Mouse (Mus musculus) CD4-positive, CD25-positive, alpha-beta regulatory T cell, adult 4 months (primary cell): ENCODE measurements at regions not wholly inside any gene's neighbourhood (a gene's known extent, or its start where the extent isn't known, plus 50 kb on each side); places are given as distances from the start of the nearest gene placed in this dataset.

Source experiments
- ATAC-seq: one replicate; pipeline ENCODE4 v1.8.0; 2017

DNA sequence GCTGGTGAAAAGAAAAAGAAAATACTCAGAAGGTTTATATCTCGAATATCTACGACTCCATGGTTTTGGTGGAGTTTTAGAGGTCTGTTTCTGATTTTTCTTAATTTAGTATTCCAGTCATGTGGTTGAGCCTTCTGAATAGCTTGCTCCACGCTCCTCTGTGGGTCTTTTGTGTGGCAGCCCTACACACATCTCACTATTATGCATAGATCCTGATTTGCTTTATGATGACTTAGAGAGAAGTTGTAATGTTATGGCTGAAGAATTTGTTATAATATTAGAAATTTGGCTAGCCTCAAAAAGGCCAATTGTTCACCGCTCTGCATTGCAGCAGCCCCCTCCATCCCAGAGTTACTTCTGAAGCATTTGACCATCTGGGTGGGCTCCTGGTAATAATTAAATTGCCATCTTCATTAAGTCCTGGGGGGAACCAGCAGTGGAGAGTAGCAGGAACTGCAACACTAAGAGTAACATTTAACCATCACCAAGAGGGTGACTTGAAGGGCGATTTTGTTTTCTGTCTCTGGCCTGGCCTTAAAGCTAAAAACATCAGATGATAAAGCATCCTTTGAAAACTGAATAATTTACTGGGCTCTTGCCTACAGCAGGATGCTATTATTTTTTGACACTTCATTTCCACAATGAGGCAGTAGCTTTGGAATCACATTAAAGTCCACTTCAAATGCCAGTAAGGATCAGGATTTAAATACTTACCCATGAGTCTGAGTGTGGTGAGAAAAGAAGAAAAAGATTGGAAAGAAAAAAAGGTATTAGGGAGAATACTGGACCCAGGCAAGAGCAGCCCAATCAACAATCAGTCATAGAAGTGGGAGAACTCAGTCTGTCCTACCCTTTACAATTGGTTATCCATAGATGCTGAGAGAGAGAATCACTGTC, 84.3 kb upstream of the Actbl2 start:
- ATAC-seq: no peak

DNA sequence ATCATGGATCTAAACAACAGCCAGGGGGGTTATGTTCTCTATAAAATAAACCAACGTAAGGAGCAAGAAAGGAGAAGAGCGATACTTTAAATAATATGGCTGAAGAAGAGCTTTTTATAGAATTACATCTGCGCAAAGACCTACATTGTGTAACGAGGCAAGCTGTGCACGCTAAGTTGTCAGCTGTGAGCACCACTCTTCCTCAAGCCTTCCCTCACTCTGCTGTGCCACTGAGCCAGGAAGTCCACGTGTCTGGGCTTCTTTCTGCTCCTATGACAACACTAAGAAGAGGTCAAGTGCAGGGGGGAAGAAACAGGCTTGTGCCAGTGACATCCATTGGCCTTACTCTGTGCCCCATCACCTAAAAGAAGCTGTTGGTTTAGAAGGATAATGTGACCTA, 75.6 kb upstream of the Actbl2 start:
- no peak for ATAC-seq

DNA sequence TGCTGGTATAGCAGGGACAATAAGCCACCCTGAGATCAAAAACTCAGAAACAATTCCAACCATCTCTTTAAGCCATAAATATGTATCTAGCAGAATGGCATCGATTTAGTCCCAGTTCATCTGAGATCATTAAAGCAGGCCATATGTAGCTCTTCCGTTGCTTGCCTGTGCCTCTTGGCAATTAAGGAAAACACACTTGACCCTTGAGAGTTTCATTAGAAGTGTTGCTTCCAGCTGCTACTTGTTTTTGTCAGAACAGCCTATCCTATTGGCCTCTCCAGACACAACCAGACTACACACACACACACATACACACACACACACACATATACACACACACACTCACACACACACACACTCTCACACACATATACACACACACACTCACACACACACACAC, 71.5 kb upstream of the Actbl2 start:
- no peak for ATAC-seq

DNA sequence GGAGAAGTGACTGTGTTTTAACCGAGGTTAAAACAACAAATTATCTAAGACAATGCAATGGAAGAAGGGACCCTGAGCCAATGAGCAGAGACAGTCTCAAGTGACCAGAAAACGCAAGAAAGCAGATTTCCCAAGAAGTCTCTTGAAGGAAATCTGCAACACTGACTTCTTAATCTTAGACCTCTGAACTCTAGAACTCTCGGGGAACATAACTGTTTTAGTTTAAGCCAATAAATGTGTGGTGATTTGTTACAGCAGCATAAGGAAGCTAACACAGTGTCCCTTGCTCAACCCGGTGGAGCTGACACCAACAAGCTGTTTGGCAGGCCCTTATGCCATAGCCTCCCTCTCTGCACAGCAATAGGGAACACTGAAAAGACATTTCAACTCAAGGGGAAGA, 69.0 kb upstream of the Actbl2 start:
- no peak for ATAC-seq

DNA sequence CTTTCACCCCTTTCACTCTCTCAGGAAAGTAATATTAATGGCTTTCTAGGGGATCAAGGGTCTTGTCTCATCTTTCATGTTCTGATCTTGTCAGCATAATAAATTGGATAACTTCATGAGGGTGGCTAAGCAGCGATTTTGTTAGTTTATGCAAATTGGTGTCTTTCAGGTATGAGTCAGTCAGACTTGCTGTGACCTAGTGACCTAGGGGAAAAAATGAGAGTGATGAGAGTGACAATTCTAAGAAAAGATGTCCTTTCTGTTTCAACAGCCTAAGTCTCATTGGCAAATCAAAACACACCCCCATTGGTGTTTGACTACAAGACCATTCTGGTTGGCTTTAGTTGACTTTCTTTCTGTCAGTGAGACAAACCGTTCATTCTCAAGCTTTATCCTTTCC, 68.0 kb upstream of the Actbl2 start:
- ATAC-seq: no peak

DNA sequence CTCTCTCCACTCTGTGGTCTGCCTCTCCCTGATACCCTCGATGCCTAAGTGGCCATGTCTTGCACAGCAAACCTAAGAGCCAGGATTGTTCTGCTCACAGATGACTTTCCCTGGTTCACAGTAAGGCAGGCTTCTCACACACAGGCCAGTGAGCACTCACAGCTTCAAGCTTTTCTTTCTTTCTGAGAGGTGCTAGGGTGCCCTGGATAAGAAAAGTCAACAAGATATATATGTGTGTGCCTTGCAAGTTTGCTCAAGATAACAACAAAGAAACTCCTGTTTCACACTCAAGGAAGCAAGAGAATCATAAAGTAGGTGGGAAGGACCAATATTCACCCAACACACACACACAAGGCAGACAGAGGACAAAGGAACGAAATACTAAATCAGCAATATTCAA, 60.9 kb upstream of the Actbl2 start:
- ATAC-seq: no peak

DNA sequence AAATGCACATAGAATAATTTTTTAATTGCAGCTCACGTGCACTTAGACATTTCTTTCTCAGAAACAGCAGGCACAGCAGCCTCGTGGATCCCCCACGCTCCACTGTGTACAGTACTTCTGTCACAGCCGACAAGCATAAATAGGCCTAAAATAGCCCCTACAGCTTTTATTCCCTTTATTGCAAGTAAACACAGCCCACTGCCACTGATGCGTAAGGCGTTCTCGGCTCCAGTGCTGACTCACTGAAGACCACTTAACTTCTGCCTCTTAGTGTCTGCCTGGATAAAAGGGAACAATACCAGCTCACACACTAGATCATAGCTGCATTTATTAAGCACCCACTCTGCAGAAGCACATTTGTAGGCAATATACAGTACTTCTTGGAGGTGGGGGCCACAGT, 60.5 kb upstream of the Actbl2 start:
- no peak for ATAC-seq

DNA sequence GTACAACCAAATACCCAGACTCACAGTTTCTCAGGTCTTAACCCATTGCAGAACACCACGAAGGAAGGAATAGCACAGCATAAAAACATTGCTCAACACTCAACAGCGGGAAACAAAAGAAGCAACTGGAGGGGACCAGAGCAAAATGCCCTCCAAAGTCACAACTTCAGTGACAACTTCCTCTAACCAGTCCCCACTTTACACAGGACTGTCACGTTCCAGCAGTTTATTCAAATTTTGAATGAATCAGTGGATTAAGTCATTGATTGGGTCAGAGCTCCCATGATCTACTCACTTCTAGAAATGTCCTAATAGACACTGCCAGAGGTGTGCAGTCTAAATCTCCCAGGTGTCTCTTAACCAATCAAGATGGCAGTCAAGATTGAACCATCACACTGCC, 53.3 kb upstream of the Actbl2 start:
- ATAC-seq: no peak

DNA sequence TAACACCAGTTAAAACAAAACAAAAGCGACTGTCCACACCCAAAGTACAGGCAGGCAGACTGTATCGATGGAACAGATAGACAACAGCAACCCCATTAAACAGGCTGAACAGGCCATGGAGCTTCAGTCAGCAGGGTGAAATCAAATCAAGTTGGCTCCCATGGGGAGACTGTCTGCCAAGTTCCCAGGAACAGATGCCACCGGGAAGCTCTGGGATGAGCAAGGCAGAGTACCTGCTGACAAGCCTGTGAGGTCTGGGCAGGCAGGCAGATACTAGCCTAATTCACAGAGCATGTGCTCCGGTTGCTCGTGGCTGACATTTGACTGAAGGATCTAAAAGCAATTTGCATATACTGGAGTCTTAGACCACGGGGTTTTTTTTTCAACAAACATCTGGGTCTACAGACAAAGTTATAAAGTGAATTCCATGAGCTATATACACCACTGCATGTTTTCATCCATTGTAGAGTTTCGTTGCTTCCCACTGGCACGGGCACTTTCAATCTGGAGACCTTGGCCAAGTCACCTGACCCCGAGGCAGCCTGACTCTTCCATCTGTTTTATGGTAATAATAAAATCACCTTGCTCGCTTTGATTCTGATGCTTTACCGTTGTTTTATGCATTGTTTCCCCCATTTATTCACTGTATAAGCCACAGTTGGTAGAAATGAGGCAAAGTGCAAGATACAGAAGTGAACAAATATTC, 50.1 kb upstream of the Actbl2 start:
- ATAC-seq: no peak
